Mouse (Mus musculus): ENCODE measurements around the gene Dusp2.

GRCm38 (mm10) chr2:127387521-127387920 lies 51.6 kb downstream of the Dusp2 start:
- TF ChIP-seq CTCF (IDR thresholded peaks at IDR 0.05; ENCODE audit: insufficient read depth, low read depth, low read length) (no peak), POLR2A (IDR thresholded peaks at IDR 0.05; ENCODE audit: insufficient read depth, low read depth, low read length) (no peak)
